Mouse (Mus musculus) layer of hippocampus, adult 2 months (tissue): ENCODE results near the gene Sim2. TPM values are rescaled to one million over a fixed set of nuclear protein-coding genes. Genes with fewer than 3 reads are reported as not detected.

Source experiments
- DNase-seq, 2 experiments: peaks; one replicate each; pipeline ENCODE4 v3.0.0; 2022; ENCODE audit warnings: low spot score in 2 of 2
- H3K27ac ChIP-seq: fragments of 200-600 bp; 2 replicates; pipeline ENCODE4 v1.8.1; 2022
- H3K4me3 ChIP-seq: fragments of 200-600 bp; 2 replicates; pipeline ENCODE4 v1.8.1; 2022; ENCODE audit warnings: mild to moderate bottlenecking
- CTCF ChIP-seq: fragments of 200-600 bp; conservative IDR thresholded peaks from 2 replicates; pipeline ENCODE4 v1.8.1; 2022; ENCODE audit warnings: antibody characterized with exemption, mild to moderate bottlenecking, moderate library complexity
- total RNA-seq, 2 experiments: library from RNA; stranded (reverse); gene quantifications; 2 replicates each; pipeline ENCODE4 v1.2.3; 2021

Gene Sim2
- total RNA-seq, 2 experiments from 2014 or later, result 0.28 to 0.64 TPM

GRCm38 (mm10) chr16:94128236-94128835, 43.6 kb downstream of the Sim2 start:
- no peak for DNase-seq
- Histone ChIP-seq H3K4me3 (no peak overlapping the region), H3K27ac (no peak overlapping the region)
- no peak for TF ChIP-seq CTCF

GRCm38 (mm10) chr16:94134218-94134617, 49.5 kb downstream of the Sim2 start:
- H3K4me3 ChIP-seq, result no peak overlapping the region
- no peak for TF ChIP-seq CTCF
- no peak overlapping the region for H3K27ac ChIP-seq
- no peak for DNase-seq

GRCm38 (mm10) chr16:94140746-94141145, 56.0 kb downstream of the Sim2 start:
- Histone ChIP-seq H3K4me3 (no peak overlapping the region), H3K27ac (peak overlapping the region; percentile 12)
- no peak for TF ChIP-seq CTCF
- DNase-seq, result peak; percentile 25 to 54

- peak overlapping the region; percentile 7; the same call in 1 of the 2 replicates for H3K4me3 ChIP-seq
- no peak for DNase-seq
- no peak for TF ChIP-seq CTCF
- H3K27ac ChIP-seq, result 0 out of 2 replicates have a peak overlapping the region, but pooled peaks have one; percentile 28
These were observed 58.6 kb downstream of the Sim2 start for GRCm38 (mm10) chr16:94143325-94143724.

- H3K27ac ChIP-seq, result no peak overlapping the region
- peak in 1 of 2 experiments; percentile 21 for DNase-seq
- H3K4me3 ChIP-seq, result no peak overlapping the region
- TF ChIP-seq CTCF, result no peak
These were observed 63.4 kb downstream of the Sim2 start for GRCm38 (mm10) chr16:94148139-94148538.

GRCm38 (mm10) chr16:94150125-94151103, 65.7 kb downstream of the Sim2 start:
- TF ChIP-seq CTCF, result no peak
- no peak for DNase-seq
- H3K4me3 ChIP-seq, result no peak overlapping the region
- no peak overlapping the region for H3K27ac ChIP-seq

GRCm38 (mm10) chr16:94155041-94155653, 70.4 kb downstream of the Sim2 start:
- peak overlapping the region; percentile 57; the same call in 1 of the 2 replicates for H3K27ac ChIP-seq
- DNase-seq, result peak; percentile 42 to 57

GRCm38 (mm10) chr16:94157819-94158218, 73.1 kb downstream of the Sim2 start:
- Histone ChIP-seq H3K4me3 (no peak overlapping the region), H3K27ac (no peak overlapping the region)
- no peak for DNase-seq
- TF ChIP-seq CTCF, result no peak

More at GRCm38 (mm10) chr16:94155041-94155653, 70.4 kb downstream of the Sim2 start:
- TF ChIP-seq CTCF, result no peak
- H3K4me3 ChIP-seq, result no peak overlapping the region

GRCm38 (mm10) chr16:94162000-94162399, 77.3 kb downstream of the Sim2 start:
- DNase-seq, result no peak
- Histone ChIP-seq H3K27ac (no peak overlapping the region), H3K4me3 (no peak overlapping the region)
- no peak for TF ChIP-seq CTCF

GRCm38 (mm10) chr16:94163051-94163450, 78.3 kb downstream of the Sim2 start:
- TF ChIP-seq CTCF, result no peak
- Histone ChIP-seq H3K27ac (no peak overlapping the region), H3K4me3 (no peak overlapping the region)
- DNase-seq, result no peak

- Histone ChIP-seq H3K27ac (no peak overlapping the region), H3K4me3 (no peak overlapping the region)
- TF ChIP-seq CTCF, result no peak
- DNase-seq, result no peak
These were observed 79.5 kb downstream of the Sim2 start for GRCm38 (mm10) chr16:94164236-94164635.

- H3K27ac ChIP-seq, result no peak overlapping the region
- no peak overlapping the region for H3K4me3 ChIP-seq
- no peak for TF ChIP-seq CTCF
- DNase-seq, result no peak
These were observed 80.2 kb downstream of the Sim2 start for GRCm38 (mm10) chr16:94164978-94165377.
